Mouse (Mus musculus) heart, embryonic 11.5 days (tissue): ENCODE measurements around the gene Defa22. TPM values are rescaled to one million over a fixed set of nuclear protein-coding genes. Genes with fewer than 3 reads are reported as not detected.
"Not testable (repeated sequence)": the region's sequence is repeated elsewhere in the genome, so short reads cannot be mapped to it uniquely, and the experiment has no call there.

ENCODE experiments used
- ATAC-seq: fragments of 200-750 bp; cut with Nextera tagmentation; replicated peaks from 2 replicates; pipeline ENCODE4 v1.8.0; 2017; ENCODE audit warnings: moderate library complexity; ENCODE audit not compliant: insufficient number of reproducible peaks, low FRiP score, low TSS enrichment
- H3K27ac ChIP-seq: fragments of 300-500 bp; sonication (generic); 2 replicates; pipeline ENCODE4 v1.5.1; 2014; ENCODE audit warnings: mild to moderate bottlenecking, low read depth, low read length
- H3K27me3 ChIP-seq: fragments of 300-500 bp; sonication (generic); 2 replicates; pipeline ENCODE4 v1.6.1; 2014; ENCODE audit warnings: mild to moderate bottlenecking, low read length, mixed read lengths; ENCODE audit not compliant: control insufficient read depth, insufficient read depth
- H3K36me3 ChIP-seq: fragments of 300-500 bp; sonication (generic); 2 replicates; pipeline ENCODE4 v1.6.1; 2014; ENCODE audit warnings: mild to moderate bottlenecking, low read length, moderate library complexity, mixed read lengths; ENCODE audit not compliant: control insufficient read depth, insufficient read depth
- H3K4me1 ChIP-seq: fragments of 300-500 bp; sonication (generic); 2 replicates; pipeline ENCODE4 v1.6.1; 2014; ENCODE audit warnings: low read length; ENCODE audit not compliant: control insufficient read depth, insufficient read depth
- H3K4me2 ChIP-seq: fragments of 300-500 bp; sonication (generic); 2 replicates; pipeline ENCODE4 v1.6.1; 2014; ENCODE audit warnings: mild to moderate bottlenecking, moderate library complexity
- H3K4me3 ChIP-seq: fragments of 300-500 bp; sonication (generic); 2 replicates; pipeline ENCODE4 v1.5.1; 2014; ENCODE audit warnings: low read depth, low read length
- H3K9ac ChIP-seq: fragments of 300-500 bp; sonication (generic); 2 replicates; pipeline ENCODE4 v1.6.1; 2014; ENCODE audit warnings: mild to moderate bottlenecking, low read depth, low read length, moderate library complexity
- H3K9me3 ChIP-seq: fragments of 300-500 bp; sonication (generic); replicated peaks from 2 replicates; pipeline ENCODE4 v1.6.1; 2016; ENCODE audit warnings: low read length; ENCODE audit not compliant: control insufficient read depth
- WGBS: fragments of 180-500 bp; shearing (Covaris S2); extraction: QIAGEN DNeasy Blood & Tissue Kit; methylation state at CpG from one replicate; pipeline ENCODE4 v1.1.7; 2014; ENCODE audit not compliant: insufficient replicate concordance; 5-methylcytosine and 5-hydroxymethylcytosine counted together
- polyA plus RNA-seq: library from polyadenylated mRNA; unstranded; fragments of >200 nt; fragmentation: Nextera tagmentation; extraction: Ambion mirVana; gene quantifications from 2 replicates; pipeline ENCODE4 v1.2.1, GENCODE M21; 2014

Gene Defa22
- not detected in 2 replicates for polyA plus RNA-seq

DNA sequence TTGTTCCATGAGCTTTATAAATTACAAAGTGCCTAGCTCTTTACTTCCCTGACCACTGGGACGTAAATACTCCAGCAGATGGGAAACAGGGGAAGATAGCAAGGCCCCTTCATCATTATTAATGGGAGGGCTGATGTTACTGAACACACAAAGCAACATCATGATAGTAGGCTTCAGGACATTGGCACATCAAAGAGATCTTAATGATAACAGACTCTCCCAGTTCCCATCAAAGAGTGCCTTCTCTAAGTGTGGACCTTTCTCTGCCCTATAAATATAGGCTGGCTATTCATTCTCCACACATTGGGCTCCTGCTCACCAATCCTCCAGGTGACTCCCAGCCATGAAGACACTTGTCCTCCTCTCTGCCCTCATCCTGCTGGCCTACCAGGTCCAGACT lies at the start of gene Defa22:
Defa22 (plus strand) TSS at position 301 of the 400 bp plus-strand sequence.
- H3K4me3 ChIP-seq, H3K27me3 ChIP-seq, H3K4me1 ChIP-seq, H3K27ac ChIP-seq, H3K36me3 ChIP-seq, ATAC-seq, H3K4me2 ChIP-seq, H3K9ac ChIP-seq, H3K9me3 ChIP-seq: not testable (repeated sequence)
- WGBS = no CpG with 5 or more reads among the region's 1 CpGs

DNA sequence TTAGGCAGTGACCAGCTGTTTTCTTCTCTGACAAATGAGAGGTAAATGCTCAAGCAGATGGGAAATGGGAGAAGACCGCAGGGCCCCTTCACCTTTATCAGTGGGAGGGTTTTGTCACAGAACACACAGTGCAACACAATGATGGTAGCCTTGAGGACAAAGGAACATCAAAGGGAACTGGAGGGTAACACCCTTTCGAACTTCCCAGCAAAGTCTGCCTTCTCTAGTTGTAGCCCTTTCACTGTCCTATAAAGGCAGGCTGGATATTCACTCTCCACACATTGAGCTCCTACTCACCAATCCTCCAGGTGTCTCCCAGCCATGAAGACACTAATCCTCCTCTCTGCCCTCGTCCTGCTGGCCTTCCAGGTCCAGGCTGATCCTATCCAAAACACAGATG lies 27.7 kb upstream of the Defa22 start, which contains the start of gene Defa30:
Defa30 (plus strand) TSS at position 301 of the 400 bp plus-strand sequence.
- not testable (repeated sequence) for H3K4me2 ChIP-seq, H3K9me3 ChIP-seq, ATAC-seq, H3K27ac ChIP-seq, H3K36me3 ChIP-seq, H3K27me3 ChIP-seq, H3K4me3 ChIP-seq, H3K9ac ChIP-seq, H3K4me1 ChIP-seq
- WGBS = 43% methylated on average over 3 of the region's 3 CpGs

DNA sequence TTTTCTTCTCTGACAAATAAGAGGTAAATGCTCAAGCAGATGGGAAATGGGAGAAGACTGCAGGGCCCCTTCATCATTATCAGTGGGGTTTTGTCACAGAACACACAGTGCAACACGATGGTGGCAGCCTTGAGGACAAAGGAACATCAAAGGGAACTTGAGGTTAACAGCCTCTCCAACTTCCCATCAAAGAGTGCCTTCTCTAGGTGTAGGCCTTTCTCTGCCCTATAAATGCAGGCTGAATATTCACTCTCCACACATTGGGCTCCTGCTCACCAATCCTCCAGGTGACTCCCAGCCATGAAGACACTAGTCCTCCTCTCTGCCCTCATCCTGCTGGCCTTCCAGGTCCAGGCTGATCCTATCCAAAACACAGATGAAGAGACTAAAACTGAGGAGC lies 29.2 kb downstream of the Defa22 start, which contains the start of gene Defa31:
Defa31 (plus strand) TSS at position 301 of the 400 bp plus-strand sequence.
- not testable (repeated sequence) for H3K4me1 ChIP-seq, H3K9me3 ChIP-seq, H3K27ac ChIP-seq, H3K4me2 ChIP-seq, H3K4me3 ChIP-seq, ATAC-seq, H3K9ac ChIP-seq, H3K27me3 ChIP-seq, H3K36me3 ChIP-seq
- no CpG with 5 or more reads among the region's 1 CpGs for WGBS

DNA sequence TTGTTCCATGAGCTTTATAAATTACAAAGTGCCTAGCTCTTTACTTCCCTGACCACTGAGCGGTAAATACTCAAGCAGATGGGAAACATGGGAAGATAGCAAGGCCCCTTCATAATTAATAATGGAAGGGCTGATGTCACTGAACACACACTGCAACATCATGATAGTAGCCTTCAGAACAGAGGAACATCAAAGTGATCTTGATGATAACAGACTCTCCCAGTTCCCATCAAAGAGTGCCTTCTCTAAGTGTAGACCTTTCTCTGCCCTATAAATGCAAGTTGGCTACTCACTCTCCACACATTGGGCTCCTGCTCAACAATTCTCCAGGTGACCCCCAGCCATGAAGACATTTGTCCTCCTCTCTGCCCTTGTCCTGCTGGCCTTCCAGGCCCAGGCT lies 39.2 kb downstream of the Defa22 start, which contains the start of gene Gm15293:
Gm15293 (plus strand) TSS at position 301 of the 400 bp plus-strand sequence.
- H3K27me3 ChIP-seq, H3K4me3 ChIP-seq, H3K4me1 ChIP-seq, H3K4me2 ChIP-seq, H3K9me3 ChIP-seq, H3K36me3 ChIP-seq, H3K27ac ChIP-seq, H3K9ac ChIP-seq, ATAC-seq: not testable (repeated sequence)
- WGBS = no CpG with 5 or more reads among the region's 1 CpGs

Other genes starting within 250 kb of the Defa22 start
- not detected in 2 replicates for gene Gm6040, start 240.2 kb upstream of the Defa22 start, polyA plus RNA-seq
- not detected in 2 replicates for gene AY761185, start 217.6 kb upstream of the Defa22 start, polyA plus RNA-seq
- gene Defa21, start 136.7 kb upstream of the Defa22 start, polyA plus RNA-seq = not detected in 2 replicates
- not detected in 2 replicates for gene Defa23, start 107.2 kb upstream of the Defa22 start, polyA plus RNA-seq
- not detected in 2 replicates for gene Defa35, start 97.2 kb upstream of the Defa22 start, polyA plus RNA-seq
- not detected in 2 replicates for gene Defa25, start 77.8 kb upstream of the Defa22 start, polyA plus RNA-seq
- not detected in 2 replicates for gene Gm14851, start 66.2 kb upstream of the Defa22 start, polyA plus RNA-seq
- gene Defa30, start 27.6 kb upstream of the Defa22 start, polyA plus RNA-seq = not detected in 2 replicates
- gene Defa31, start 29.3 kb downstream of the Defa22 start, polyA plus RNA-seq = not detected in 2 replicates
- gene Gm15293, start 39.3 kb downstream of the Defa22 start, polyA plus RNA-seq = not detected in 2 replicates
- not detected in 2 replicates for gene Gm15292, start 87.5 kb downstream of the Defa22 start, polyA plus RNA-seq
- gene Defa27, start 153.3 kb downstream of the Defa22 start, polyA plus RNA-seq = not detected in 2 replicates
- not detected in 2 replicates for gene Defa29, start 164.7 kb downstream of the Defa22 start, polyA plus RNA-seq
- gene Defa2, start 216.2 kb downstream of the Defa22 start, polyA plus RNA-seq = not detected in 2 replicates
- not detected in 2 replicates for gene Defa33, start 229.5 kb downstream of the Defa22 start, polyA plus RNA-seq